Mouse (Mus musculus) neural tube, embryonic 15.5 days (tissue): ENCODE measurements at regions not wholly inside any gene's neighbourhood (a gene's known extent, or its start where the extent isn't known, plus 50 kb on each side); places are given as distances from the start of the nearest gene placed in this dataset.

Source experiments
- ATAC-seq: fragments of 200-750 bp; cut with Nextera tagmentation; 2 replicates; pipeline ENCODE4 v1.8.0; 2017; ENCODE audit warnings: mild to moderate bottlenecking, moderate TSS enrichment, moderate library complexity; ENCODE audit not compliant: low FRiP score
- H3K27ac ChIP-seq: fragments of 300-500 bp; sonication (generic); replicated peaks from 2 replicates; pipeline ENCODE4 v1.5.1; 2015; ENCODE audit warnings: mild to moderate bottlenecking, inconsistent platforms
- H3K27me3 ChIP-seq: fragments of 300-500 bp; sonication (generic); replicated peaks from 2 replicates; pipeline ENCODE4 v1.6.1; 2015; ENCODE audit warnings: inconsistent platforms
- H3K36me3 ChIP-seq: fragments of 300-500 bp; sonication (generic); 2 replicates; pipeline ENCODE4 v1.6.1; 2015; ENCODE audit warnings: inconsistent platforms
- H3K4me1 ChIP-seq: fragments of 300-500 bp; sonication (generic); 2 replicates; pipeline ENCODE4 v1.6.1; 2015; ENCODE audit warnings: inconsistent platforms
- H3K4me2 ChIP-seq: fragments of 300-500 bp; sonication (generic); 2 replicates; pipeline ENCODE4 v1.6.1; 2015; ENCODE audit warnings: inconsistent platforms, mild to moderate bottlenecking, moderate library complexity
- H3K4me3 ChIP-seq: fragments of 300-500 bp; sonication (generic); replicated peaks from 2 replicates; pipeline ENCODE4 v1.5.1; 2015; ENCODE audit warnings: mild to moderate bottlenecking, inconsistent platforms
- H3K9ac ChIP-seq: fragments of 300-500 bp; sonication (generic); replicated peaks from 2 replicates; pipeline ENCODE4 v1.6.1; 2015; ENCODE audit warnings: mild to moderate bottlenecking, inconsistent platforms
- H3K9me3 ChIP-seq: fragments of 300-500 bp; sonication (generic); replicated peaks from 2 replicates; pipeline ENCODE4 v1.6.1; 2016; ENCODE audit warnings: inconsistent platforms
- whole genome bisulfite sequencing: fragments of 180-500 bp; shearing (Covaris S2); methylation state at CpG from one replicate; pipeline ENCODE4 v1.1.7; 2015; ENCODE audit warnings: mixed read lengths; 5-methylcytosine and 5-hydroxymethylcytosine counted together

DNA sequence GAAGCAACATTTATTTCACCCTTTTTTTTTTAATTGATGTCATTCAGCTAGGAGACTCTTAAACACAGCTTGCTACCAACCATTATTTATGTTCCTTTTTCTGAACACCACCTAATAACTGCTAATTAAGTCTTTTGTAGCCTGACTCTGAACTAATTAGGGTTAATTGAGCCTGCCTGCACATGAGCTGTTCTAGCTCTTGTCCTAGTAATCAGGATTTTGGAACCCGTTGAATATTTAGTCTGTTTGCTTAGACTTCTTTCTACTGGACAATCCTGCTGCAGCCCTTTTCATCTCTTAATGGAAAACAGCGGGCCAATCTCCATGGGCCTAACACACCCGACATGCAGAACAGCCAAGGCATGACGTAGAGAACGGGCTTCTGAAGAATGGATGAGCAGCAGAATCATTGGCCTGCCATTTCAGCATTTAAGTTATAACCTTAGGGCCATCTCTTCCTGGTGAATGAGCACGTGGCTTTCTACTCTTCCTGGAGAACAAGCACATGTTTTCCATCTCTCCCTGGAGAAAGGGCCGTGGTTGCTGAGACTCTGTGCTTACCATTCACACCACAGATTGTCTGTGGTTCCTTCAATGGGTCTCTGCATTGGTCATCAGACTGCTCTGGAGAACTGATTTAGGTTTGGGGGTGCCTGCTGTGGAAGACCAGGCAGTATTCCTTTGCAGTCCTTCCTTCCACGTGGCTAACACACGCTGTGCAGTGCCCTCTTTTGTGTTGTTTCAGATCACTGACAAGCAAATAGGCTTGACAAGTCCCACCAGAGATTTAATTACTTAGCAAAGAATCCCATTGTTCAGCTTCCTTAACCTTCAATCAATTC, 805.1 kb downstream of the Poteg start:
- H3K27me3 ChIP-seq, result no peaks in the 10 kb centered on the region
- no peak overlapping the region for H3K9ac ChIP-seq
- no peak for ATAC-seq
- no peaks in the 10 kb centered on the region for H3K4me1 ChIP-seq
- no peak overlapping the region for H3K4me2 ChIP-seq
- no peaks in the 10 kb centered on the region for H3K36me3 ChIP-seq
- 38% methylated on average over 9 of the region's 9 CpGs for WGBS
- no peak overlapping the region for H3K4me3 ChIP-seq
- H3K27ac ChIP-seq, result no peak overlapping the region
- H3K9me3 ChIP-seq, result no peaks in the 10 kb centered on the region

DNA sequence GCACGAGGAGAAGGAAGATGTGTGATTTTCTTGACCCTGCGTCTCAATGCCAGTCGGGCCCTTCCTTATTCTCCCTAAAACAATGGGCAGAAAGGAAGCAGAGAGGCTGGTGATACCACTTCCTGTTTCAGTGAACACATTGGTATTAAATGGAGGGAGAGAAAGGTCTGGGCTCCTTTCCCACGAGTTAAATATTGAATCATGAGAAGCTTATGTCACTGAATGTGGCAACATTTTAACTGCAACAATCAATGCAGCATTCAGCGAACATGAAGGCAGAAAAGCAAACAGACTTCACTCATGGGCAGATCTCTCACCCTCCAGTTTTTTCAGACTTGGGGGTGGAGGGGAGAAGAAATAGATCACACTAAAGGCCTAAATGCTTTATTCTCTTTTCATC, 819.8 kb downstream of the Poteg start:
- no peaks in the 10 kb centered on the region for H3K9me3 ChIP-seq
- no peak for ATAC-seq

DNA sequence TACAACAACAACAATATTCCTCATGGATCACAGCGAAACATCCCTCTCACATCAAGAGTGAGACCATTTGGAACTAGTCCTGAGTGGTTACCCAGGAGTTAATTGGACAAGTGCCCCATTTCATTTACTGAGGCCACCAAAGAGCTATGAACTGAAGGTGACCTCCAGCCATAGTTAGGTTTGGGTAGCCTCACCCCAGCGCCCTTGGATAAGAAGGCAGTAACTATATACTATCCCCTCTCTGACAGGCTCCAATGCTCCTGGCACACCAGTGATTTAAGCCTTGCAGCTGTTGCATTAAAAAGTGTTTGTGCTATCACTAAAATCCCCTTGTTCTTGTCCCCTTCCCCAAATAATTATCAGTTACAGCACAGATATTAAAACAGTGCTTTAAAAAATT, 836.8 kb downstream of the Poteg start:
- Histone ChIP-seq H3K4me2 (no peak overlapping the region), H3K9ac (no peak overlapping the region), H3K36me3 (no peaks in the 10 kb centered on the region), H3K4me3 (no peak overlapping the region), H3K27ac (no peak overlapping the region), H3K9me3 (no peaks in the 10 kb centered on the region), H3K4me1 (no peaks in the 10 kb centered on the region), H3K27me3 (no peaks in the 10 kb centered on the region)
- no peak for ATAC-seq
- WGBS, result 73% methylated on average over 2 of the region's 2 CpGs

More for the DNA sequence above, 819.8 kb downstream of the Poteg start:
- Histone ChIP-seq H3K4me2 (no peak overlapping the region), H3K4me3 (no peak overlapping the region), H3K9ac (no peak overlapping the region), H3K27ac (no peak overlapping the region), H3K27me3 (no peaks in the 10 kb centered on the region), H3K4me1 (no peaks in the 10 kb centered on the region), H3K36me3 (no peaks in the 10 kb centered on the region)
- 76% methylated on average over 5 of the region's 5 CpGs for WGBS

DNA sequence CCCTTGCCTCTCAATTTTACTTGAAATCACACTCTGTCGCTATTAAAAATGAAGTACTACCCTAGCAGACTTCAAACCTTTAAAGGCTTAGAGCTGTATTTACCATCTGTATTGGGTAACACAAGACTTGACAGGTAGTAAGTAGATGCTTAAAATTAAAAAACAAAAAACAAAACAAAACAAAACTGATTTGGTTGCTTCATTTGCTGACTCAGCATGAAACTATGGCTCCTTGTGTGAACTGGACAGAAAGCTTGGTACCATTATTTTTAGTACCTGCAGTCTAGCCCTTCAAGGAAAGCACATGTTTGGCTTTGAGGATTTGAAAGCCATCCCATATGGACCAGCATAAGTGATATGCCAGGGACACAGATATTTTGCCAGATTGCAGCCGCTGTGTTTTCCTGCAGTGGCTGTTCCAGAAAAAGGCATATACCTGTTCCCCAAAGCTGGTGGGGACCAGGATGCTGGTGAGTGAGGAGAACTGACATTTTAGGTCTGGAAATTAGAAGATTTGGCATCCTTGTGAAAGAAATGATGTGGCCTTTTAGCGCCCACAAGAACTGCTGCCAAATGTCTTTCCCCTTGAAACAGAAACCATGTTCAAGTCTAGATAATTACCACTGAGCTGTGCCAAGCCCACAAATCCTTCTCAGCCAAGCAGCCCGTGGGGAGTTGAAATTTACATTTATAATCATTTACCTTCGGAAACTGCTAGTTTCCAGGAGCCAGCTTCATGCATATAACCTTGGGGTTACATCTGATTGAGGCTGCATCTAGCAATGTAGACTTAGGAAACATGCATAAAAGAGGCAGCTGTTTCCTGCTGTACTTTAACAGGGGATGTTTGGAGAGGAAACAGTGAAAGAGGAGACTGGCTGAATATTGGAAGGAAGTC, 851.7 kb downstream of the Poteg start:
- Histone ChIP-seq H3K9me3 (no peaks in the 10 kb centered on the region), H3K4me3 (no peak overlapping the region), H3K4me2 (0 out of 2 replicates have a peak overlapping the region, but pooled peaks have one; percentile 2), H3K9ac (no peak overlapping the region), H3K27ac (peak overlapping the region; percentile 33), H3K4me1 (peaks cover 13% of the 10 kb centered on the region), H3K27me3 (no peaks in the 10 kb centered on the region), H3K36me3 (no peaks in the 10 kb centered on the region)
- WGBS, result 48% methylated on average over 5 of the region's 5 CpGs
- ATAC-seq, result peak; percentile 45; the same call in 1 of the 2 replicates

DNA sequence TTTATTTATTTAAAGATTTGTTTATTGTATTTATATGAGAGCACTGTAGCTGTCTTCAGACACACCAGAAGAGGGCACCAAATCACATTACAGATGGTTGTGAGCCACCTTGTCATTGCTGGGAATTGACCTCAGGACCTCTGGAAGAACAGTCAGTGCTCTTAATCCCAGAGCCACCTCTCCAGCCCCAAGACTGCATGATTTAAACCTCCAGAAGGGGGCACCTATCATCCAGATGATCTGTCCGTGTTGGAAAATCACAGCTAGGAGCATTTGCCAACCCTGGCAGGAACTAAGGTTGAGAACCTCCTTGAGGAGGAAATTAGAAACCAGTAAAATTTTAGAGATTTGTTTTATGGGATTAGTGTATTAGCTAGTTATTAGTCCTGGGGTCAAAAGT, 869.6 kb downstream of the Poteg start:
- Histone ChIP-seq H3K4me2 (no peak overlapping the region), H3K4me1 (no peaks in the 10 kb centered on the region), H3K4me3 (no peak overlapping the region), H3K27ac (no peak overlapping the region), H3K27me3 (no peaks in the 10 kb centered on the region), H3K9me3 (0 out of 2 replicates have a peak, but pooled peaks cover 3% of the 10 kb centered on the region), H3K9ac (no peak overlapping the region), H3K36me3 (no peaks in the 10 kb centered on the region)
- WGBS, result 51% methylated on average over 1 of the region's 1 CpGs
- ATAC-seq, result no peak

DNA sequence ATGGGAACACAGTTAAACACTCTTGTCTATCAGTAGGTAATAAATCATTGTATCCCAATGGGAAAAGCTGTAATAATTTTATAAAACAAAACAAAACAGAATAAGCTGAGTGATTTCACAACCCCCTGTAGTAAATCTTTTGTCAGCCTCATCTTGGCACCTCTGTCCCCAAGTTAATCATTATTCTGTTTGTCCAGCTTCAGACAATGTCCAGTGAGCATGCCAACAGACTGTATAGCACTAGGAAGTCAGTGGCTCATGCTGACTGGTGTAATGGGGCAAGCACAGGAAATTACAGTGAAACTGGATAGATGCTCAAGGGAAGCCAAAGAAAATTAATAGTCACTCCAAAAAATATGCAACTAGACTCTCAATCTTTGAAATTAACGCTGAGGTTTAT, 885.9 kb downstream of the Poteg start:
- Histone ChIP-seq H3K9me3 (no peaks in the 10 kb centered on the region), H3K4me1 (no peaks in the 10 kb centered on the region), H3K9ac (no peak overlapping the region), H3K4me3 (no peak overlapping the region), H3K36me3 (no peaks in the 10 kb centered on the region), H3K4me2 (no peak overlapping the region), H3K27me3 (no peaks in the 10 kb centered on the region), H3K27ac (no peak overlapping the region)
- WGBS, result 71% methylated on average over 1 of the region's 1 CpGs
- ATAC-seq, result no peak

DNA sequence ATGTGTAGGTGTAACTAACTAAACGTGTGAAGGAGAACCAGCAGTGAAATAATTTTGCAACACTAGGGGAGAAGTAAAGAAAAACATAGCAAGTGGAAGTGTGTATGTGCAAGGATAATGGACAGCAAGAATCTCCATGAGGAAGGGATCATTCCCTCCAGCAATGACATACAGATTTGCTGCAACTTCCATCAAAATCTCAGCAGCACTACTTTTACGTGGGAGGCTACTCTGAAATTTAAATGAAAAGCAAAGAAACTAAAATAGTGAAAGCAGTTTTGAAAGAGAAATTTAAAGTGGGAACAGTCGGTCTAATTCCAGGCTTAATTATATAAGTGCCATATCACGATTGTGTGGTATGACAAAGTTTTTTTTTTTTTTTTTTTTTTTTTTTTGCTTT, 890.0 kb downstream of the Poteg start:
- Histone ChIP-seq H3K9ac (no peak overlapping the region), H3K4me1 (no peaks in the 10 kb centered on the region), H3K4me2 (no peak overlapping the region), H3K9me3 (no peaks in the 10 kb centered on the region), H3K4me3 (no peak overlapping the region), H3K27me3 (no peaks in the 10 kb centered on the region), H3K27ac (no peak overlapping the region), H3K36me3 (no peaks in the 10 kb centered on the region)
- WGBS, result 88% methylated on average over 4 of the region's 4 CpGs
- ATAC-seq, result no peak

DNA sequence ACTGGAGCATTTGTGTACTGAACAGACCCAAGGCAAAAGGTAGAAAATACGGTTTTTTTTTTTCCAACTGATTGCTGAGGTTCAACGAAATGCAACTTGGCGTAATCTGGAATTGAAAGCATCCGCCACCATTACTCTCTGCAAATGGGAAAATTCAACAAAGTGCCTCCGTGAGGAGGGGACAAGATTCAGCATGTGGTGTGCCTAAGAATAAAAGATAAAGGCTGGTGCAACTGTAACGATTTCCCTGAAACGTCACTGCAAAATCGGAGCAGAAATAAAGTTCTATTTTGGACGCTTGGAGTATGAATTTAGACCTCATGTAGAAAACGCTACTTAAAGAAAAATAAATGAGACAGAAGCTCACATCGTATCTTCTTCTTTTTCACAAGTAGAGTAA, 893.8 kb downstream of the Poteg start:
- Histone ChIP-seq H3K36me3 (no peaks in the 10 kb centered on the region), H3K27me3 (no peaks in the 10 kb centered on the region), H3K9me3 (no peaks in the 10 kb centered on the region), H3K27ac (no peak overlapping the region), H3K4me2 (no peak overlapping the region), H3K9ac (no peak overlapping the region), H3K4me1 (no peaks in the 10 kb centered on the region), H3K4me3 (no peak overlapping the region)
- WGBS, result 89% methylated on average over 11 of the region's 11 CpGs
- no peak for ATAC-seq

DNA sequence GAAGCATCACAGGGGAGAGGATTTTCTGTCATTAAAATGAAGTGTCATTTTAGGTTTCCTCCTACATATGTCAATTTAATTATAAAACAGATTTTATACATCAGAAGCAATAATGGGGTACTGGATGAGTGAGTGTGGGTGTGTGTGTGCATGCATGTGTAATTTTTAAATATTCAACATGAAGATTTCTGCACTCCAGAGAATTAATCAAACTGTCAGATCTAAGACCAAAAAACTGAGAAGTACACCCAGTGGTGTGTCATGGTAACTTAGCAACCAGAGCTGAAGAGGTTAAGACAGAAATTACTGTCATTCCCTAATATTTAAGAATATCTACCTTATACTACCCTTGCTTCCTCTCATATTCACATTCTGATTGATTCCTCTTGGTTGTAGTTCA, 919.0 kb downstream of the Poteg start:
- no peaks in the 10 kb centered on the region for H3K9me3 ChIP-seq
- no peak overlapping the region for H3K9ac ChIP-seq
- no peaks in the 10 kb centered on the region for H3K36me3 ChIP-seq
- H3K4me2 ChIP-seq, result no peak overlapping the region
- no peak for ATAC-seq
- no peaks in the 10 kb centered on the region for H3K27me3 ChIP-seq
- H3K4me3 ChIP-seq, result no peak overlapping the region
- no peaks in the 10 kb centered on the region for H3K4me1 ChIP-seq
- H3K27ac ChIP-seq, result no peak overlapping the region

DNA sequence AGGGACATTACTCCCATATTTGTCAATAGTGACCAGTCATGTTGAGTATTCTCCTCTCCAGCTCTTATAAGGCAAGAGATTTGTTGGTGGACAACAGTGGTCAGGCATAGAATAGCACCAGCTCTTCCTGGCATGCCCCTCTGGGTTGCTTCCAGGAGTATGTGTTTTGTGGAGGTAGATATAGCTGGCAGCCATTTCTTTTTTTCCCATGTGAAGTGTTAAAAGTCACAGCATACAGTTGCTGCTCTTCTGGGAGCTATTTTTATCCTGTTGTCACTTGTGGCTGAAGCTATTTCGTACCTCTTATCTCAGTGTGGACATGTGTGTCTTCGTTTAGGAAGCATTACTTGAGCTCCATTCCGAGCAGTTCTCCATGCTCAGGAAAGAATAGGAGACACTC, 919.9 kb downstream of the Poteg start:
- no peaks in the 10 kb centered on the region for H3K4me1 ChIP-seq
- no peaks in the 10 kb centered on the region for H3K9me3 ChIP-seq
- no peak for ATAC-seq
- WGBS, result 76% methylated on average over 3 of the region's 3 CpGs
- H3K27ac ChIP-seq, result no peak overlapping the region
- no peak overlapping the region for H3K4me2 ChIP-seq
- H3K36me3 ChIP-seq, result no peaks in the 10 kb centered on the region
- no peak overlapping the region for H3K4me3 ChIP-seq
- no peaks in the 10 kb centered on the region for H3K27me3 ChIP-seq
- H3K9ac ChIP-seq, result no peak overlapping the region

DNA sequence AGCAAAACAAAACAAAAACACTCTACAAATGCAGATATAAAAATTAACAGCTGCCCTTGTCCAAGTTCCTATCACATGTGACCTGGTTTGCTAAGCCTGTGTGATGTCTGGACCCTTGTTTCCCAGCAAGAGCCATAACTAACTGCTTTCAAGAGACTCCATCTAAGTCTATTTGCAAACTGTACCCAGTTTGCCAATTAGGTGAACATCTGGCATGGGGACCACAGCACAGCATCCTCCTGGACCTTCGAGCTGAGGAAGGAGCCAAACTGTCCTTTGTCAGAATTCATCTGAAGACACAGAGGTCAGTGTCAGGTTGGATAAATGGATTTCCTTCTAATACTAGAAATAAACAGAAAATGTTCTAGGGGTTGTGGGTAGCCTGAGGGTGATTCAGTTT, 924.3 kb downstream of the Poteg start:
- H3K36me3 ChIP-seq, result no peaks in the 10 kb centered on the region
- 62% methylated on average over 1 of the region's 1 CpGs for WGBS
- no peak for ATAC-seq

DNA sequence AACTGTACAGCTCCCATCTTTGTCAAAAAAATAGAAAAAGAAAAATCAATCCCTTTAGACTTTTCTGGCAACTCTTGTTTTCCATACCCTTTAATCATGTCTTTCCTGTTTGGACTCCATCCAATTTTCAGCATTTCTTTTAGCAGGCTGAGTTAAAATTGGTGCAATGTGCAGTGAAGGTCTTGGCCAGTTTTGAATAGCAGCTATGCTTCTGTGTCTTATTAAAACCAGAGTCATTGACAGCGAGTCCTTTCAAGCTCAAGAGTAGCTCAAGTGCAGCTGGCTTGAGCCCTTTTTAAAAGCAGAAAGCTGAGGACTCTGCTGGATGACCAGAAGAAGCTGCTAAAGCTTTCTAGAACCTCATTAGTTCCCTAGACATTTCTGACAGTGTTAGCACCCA, 952.7 kb downstream of the Poteg start:
- H3K36me3 ChIP-seq, result no peaks in the 10 kb centered on the region
- no peaks in the 10 kb centered on the region for H3K27me3 ChIP-seq
- H3K4me3 ChIP-seq, result no peak overlapping the region
- H3K27ac ChIP-seq, result no peak overlapping the region
- H3K4me2 ChIP-seq, result no peak overlapping the region
- WGBS, result 81% methylated on average over 1 of the region's 1 CpGs
- H3K9me3 ChIP-seq, result no peaks in the 10 kb centered on the region
- ATAC-seq, result no peak
- no peak overlapping the region for H3K9ac ChIP-seq
- H3K4me1 ChIP-seq, result no peaks in the 10 kb centered on the region

More for the DNA sequence above, 924.3 kb downstream of the Poteg start:
- Histone ChIP-seq H3K4me2 (no peak overlapping the region), H3K4me1 (no peaks in the 10 kb centered on the region), H3K9me3 (no peaks in the 10 kb centered on the region), H3K4me3 (no peak overlapping the region), H3K27ac (no peak overlapping the region), H3K9ac (no peak overlapping the region), H3K27me3 (no peaks in the 10 kb centered on the region)
